Mouse (Mus musculus) frontal cortex, postnatal 25 days (tissue): Measurements from ENCODE around the gene Bst1.

ENCODE experiments used
- DNase-seq, 2 experiments: peaks; one replicate each; pipeline ENCODE4 v3.0.0; 2022; ENCODE audit warnings: low spot score in 2 of 2

Gene Bst1

DNA sequence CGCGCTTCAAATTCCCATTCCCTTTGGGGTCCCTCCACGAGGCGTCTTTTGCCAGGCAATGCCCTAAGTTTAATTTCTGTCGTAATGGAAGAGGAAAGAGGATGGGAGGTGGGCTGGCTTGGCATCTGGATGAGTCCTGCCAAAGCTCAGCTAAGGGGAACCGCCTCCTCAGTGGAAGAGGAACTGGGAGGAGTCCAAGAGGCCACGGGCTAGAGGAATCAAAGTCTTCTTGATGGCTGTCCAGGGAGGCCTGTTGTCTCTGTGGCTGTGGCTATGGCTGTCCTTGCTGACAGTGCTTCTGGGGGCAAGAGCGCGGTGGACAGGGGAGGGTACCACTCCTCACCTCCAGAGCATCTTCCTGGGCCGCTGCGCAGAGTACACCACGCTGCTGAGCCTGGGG is at the start of gene Bst1:
TSS of gene Bst1 (plus strand) at position 191 of the 400 bp plus-strand sequence.
- no peak for DNase-seq

DNA sequence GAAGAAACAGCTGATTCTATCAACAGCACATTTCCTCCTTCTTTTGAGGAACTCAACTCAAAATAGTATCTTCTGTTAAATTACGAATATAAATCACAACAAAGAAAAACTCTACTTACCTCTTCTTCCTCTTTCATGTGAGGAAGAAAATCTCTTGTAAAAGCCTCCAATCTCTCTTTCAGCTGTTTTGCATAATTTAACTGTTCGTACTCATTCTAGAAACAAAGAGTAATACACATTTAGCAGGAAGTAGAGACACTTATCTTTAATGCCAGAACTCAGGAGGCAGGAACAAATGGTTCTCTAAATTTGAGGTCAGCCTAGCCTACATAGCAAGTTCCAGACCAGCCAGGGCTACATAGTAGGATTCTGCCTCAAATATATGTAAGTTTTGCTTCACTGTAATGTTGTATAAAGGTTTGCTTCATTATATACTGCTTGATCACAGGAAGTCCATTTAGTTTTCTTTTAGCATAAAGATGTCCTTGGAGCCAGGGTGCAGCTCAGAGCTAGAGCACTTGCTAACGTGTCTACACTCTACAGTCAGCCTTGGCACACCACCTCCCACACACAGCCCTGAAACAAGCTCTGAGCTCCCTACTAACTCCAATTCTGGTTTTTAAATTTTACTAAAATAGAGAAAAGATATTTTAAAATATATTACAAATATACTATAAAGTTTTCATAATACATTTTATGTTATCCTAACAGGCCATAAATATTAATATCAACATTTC is 47.9 kb upstream of the Bst1 start:
- no peak for DNase-seq

DNA sequence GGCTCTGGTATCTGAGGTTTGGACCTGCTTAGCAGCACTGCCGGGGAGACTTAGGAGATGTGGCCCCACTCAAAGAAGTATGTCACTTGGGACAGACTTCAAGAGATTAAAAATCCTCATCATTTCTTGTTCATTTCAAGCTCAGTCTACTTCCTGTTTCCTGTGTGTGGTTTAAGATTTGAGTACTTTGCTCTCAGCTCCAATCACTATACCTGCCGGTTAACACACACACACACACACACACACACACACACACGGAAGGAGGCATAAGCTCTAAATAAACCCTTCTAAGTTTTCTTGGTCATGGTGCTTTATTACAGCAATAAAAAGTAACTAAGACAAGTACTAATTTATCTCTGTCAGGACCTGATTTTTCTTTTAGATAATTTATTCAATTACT is 47.1 kb upstream of the Bst1 start:
- DNase-seq, result no peak

DNA sequence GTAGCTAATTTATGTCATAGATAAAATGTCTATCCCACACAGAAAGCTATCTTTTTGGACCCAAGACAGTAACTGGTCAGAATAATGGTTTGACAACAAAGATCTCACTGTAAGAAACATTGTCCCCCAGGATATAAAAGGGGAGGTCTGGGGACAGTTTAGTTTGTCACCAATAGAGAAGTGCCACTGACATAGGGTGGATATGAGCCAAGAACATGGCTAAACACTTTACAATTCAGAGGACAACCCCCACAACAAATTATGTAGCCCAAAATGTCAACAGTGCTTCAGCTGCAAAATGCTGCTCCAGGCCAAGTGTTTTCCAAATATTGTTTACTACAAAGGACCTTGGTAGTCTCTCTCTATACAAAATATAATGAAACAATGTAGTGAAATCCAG is 42.3 kb upstream of the Bst1 start:
- no peak for DNase-seq

DNA sequence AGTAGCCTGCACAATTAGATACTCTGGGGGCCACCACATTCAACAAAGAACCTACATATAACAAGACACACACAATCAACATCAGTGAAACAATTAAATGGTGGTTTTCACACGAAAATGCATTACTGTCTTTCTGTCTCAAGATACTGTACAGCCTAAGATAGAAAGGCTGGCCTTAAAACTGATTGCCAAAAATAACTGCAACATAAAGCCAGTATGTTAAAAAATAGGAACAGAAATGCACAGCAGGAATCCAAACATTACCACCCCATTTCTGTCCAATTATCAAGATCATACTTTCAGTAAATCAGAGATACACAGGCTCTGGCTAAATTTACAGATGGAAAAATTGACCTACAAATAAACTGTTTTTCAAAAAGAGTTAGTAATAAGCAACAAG is 41.7 kb upstream of the Bst1 start:
- DNase-seq, result no peak

DNA sequence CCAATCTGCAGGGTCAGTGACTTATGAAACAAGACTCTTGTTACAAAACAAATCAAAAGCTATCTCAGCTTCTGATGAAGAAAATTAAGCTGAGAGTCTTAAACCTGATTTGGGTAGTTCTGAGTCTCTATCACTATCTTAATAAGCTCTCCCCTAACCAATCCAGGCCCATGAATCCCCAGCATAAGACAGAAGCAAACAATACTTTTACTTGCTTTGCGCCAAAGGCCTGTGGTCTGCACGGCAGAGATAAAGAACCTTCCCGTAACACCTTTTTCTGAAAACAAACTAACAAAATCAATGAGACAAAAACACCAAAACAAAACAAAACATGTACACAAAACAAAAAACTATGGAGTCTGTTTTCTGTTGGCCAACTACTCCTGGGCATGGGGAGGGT is 40.1 kb upstream of the Bst1 start:
- DNase-seq, result no peak

DNA sequence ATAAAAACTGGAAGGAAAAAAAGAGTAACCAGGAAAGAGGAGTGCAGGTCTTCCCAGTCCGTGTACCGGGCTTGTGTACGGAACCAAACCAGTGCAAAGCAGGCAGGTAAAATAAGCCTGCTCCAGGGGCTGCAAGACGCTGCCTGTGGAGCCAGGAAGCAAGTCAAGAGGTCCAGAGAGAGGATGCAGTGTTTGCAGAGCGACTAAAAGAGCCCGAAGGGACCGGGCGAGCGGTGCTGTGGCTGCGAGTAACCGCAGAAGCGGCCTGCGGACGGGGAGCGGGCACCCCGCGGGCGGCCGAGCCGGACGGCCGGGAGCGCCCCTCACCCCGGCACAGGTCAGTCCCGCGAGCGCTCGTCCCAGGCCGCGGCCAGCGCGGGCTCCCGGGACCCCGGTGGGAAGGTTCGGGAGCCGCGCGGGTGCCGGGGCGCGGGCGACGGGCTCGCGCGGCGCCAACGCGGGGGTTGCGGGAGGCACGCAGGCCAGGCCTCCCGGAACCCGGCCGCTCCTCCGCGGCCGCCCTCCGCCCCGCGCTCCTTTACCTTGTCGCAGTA is 37.2 kb upstream of the Bst1 start:
- peak; percentile 12 to 13 for DNase-seq

DNA sequence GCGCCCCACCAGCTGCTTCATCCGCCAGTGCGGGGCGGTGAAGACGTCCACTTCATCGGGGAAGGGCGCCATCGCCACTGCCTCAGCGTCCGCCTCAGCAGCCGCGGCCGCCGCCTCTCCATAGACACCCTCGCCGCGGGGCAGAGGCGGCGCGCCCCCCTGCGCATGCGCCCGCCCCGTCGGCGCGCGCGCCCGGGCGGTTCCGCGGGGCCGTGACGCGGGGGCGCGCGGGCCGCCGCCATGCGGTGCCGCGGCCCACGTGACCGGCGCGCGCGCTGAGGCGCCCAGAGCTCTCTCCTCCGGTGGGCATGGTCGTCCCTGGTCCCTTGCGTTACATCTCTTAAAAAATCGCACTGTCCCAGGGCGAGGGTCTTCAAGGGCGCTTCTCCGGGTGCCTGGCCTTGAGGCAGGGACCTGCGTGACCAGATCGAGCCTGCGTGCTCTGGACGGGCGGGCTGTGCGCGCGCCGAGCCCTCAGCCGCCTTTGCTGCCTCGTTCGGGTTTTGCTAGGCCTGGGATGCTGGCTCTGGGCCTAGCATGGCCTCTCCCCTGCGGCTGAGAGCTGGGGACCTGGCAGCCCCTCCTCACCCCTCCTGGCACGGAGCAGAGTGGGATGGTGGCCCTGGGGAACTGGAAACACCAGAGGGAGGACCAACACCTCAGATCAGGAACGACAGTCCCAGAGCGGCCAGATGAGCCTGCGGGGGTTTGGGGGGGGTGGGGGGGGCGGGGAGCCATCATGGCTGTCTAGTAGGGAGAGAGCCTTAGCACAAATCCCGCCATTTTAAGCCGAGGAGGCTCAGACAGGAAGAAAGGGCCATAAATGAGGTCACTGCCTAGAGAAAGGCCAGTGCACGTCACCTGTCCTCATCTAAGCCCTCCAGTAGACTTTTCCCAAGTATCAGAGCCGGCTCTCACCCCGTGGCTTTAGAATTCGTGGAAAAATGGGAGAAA is 36.4 kb upstream of the Bst1 start:
- peak; percentile 59 to 66 for DNase-seq

DNA sequence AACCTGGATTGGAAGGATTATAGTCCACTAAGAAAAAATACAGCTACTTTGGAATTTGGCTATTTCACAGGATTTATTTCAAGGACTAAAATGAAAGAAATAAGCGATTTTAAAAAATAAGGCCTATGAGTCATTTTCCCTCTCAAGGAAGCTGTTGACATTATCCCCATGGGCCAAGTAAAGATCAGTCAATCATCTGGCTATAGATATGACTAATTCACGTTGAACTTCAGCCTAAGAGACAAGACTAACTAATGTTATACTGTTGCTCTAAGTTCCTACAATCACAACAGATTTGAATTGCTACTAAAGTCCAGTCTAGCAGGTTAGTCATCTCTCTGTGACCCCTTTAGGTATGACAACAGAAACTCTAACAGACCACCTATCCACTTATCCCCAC is 34.7 kb upstream of the Bst1 start:
- DNase-seq, result no peak

DNA sequence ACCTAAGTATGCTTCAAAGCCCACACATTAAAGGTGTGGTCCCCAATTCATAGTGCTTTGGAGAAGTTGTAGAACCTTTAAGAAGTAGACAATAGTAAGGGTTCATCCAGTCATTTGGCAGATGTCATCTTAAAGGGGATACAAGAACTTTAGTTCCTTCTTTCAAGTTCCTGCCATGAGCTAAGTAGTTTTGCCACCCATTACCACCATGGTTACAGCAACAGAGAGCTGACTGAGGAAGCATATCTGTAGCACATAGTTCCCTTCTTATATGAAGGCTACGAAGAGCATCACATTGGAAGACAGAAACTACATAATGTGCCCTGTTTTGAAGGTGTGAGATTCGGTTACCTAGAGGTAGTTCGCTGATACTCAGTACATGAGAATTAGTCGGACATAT is 32.1 kb upstream of the Bst1 start:
- no peak for DNase-seq

DNA sequence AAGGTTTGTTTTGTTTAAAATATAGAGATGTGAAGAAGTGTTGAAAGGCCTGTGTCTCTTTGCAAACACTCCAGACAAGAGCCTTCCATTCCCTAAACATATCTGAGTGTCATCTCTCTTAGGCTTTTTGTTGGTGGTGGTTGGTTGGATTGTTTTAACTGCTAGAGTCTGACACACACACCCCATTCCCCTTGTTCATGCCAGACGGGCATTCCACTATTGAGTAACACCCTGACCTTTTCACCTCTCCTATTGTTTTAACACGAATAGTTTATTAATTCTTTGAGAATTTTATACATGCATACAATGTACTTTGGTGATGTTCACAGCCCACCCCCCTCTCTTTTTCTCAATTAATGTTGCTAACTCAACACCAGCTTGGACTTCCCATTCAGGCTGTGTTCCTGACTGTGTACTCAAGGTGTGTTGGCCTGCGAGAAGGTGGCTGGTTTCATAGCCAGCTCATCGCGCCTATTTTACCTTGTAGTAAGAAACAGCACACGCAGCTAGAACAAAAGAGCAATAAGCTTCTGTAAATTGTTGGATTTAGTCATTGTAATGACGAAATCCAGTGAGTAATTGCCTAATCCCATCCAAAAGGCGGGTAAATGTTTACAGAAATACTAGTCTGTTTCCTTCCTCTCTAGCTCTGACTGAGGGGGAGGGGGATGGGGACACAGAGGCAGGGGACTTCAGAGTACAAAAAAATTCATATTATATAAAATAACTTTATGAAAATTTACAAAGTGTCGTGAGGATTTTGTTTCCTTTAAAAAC is 30.5 kb upstream of the Bst1 start:
- no peak for DNase-seq

DNA sequence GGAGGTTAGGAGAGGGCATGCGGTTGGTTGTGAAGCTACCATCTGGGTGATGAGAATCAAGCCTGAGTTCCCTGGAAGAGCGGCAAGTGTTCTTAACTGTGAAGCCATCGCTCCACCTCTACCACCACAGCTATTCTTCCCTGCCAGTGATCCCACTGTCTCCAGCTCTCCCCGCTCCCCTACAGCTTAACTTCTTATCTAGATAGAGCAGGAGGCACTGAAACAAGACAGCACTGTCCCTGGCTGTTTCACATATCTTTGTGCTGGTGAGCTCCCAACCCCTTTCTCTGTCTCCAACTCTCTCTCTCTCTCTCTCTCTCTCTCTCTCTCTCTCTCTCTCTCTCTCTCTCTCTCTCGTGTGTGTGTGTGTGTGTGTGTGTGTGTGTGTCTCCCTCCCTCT is 26.3 kb upstream of the Bst1 start:
- no peak for DNase-seq

DNA sequence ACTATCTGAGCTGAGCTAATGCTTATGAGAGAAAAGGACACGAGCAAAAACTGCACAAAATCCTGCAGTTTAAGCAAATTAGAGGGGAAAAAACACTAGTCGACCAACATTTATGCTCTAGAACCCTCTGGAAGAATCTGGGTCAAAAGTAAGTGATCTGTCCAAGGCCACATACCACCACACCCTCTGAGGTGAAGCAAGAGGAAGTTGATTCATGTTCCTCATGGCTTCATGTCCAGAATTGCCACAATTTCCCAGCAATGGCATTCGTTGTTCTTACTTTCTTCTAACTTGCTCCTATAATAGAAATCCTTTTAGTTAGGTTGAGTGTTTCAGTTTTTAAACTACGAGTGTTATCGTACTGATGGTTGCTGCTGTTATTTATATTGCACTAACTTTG is 19.2 kb upstream of the Bst1 start:
- no peak for DNase-seq

DNA sequence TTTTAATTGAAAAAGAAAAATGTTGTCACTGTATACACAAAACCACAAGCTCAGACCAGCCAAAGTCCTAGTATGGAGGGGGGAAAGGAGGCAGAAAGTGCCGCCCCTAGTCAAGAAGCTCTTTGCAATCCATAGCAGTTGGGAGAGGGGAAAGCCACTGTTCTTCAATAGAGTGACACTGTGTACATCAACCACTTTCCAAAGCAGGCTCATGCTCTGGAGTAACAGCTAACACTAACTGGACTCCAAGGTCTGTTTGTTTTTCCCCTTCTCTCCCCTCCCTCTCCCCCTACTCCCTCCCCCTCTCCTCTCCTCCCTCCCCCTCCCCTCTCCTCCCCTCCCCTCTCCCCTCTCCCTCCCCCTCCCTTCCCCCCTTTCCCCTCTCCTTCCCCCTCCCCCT is 18.0 kb upstream of the Bst1 start:
- DNase-seq, result no peak

DNA sequence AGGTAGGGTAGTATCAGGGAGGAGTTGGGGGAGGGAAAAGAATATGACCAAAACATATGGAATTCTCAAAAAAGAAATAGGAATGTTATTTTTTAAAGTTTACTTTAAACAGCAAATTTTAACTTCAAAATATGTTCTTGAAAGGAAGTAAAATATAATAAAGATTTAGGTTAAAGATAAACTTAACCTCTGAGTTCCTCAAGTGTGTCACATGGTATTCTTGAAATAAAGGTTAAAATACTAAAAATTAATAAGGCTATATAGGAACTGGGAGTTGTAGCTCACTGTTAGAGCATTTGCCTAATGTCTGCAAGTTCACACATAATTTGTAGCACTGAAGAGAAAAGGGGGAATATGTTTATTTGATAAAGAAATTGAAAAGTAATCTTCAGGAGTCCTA is 17.4 kb upstream of the Bst1 start:
- DNase-seq, result no peak

DNA sequence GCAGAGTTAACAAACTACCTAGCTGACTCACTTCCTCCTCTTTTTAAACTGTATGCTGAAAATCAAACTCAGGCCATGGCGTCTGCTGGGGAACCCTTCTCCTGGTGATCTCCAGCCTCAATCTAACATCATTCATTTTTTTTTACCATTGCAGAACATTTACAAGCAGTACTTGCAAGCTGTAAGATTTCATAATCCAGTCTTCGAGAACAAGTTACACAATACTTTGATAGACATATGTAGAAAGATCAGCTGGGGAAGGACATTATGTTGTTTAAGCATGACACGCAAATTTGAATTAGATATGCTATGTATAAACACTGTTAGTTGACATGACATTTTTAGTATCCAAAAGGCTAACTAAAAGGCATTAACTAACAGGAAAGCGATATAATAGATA is 16.9 kb upstream of the Bst1 start:
- no peak for DNase-seq

DNA sequence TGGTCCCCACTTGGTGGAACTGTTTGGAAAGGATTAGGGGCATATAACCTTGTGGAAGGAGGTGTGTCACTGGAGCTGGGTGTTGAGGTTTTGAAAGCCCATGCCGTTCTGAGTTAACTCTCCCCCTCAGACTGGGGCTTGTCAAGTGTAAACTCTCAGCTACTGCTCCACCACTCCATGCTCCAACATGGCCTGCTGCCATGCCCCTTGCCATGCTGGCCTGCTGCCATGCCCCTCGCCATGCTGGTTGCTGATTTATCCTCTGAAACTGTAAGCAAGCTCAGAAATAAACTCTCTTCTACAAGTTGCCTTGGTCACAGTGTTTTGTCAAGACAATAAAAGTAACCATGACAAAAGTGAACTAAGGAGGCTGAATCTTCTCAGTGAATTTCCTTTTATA is 13.3 kb upstream of the Bst1 start:
- DNase-seq, result no peak

DNA sequence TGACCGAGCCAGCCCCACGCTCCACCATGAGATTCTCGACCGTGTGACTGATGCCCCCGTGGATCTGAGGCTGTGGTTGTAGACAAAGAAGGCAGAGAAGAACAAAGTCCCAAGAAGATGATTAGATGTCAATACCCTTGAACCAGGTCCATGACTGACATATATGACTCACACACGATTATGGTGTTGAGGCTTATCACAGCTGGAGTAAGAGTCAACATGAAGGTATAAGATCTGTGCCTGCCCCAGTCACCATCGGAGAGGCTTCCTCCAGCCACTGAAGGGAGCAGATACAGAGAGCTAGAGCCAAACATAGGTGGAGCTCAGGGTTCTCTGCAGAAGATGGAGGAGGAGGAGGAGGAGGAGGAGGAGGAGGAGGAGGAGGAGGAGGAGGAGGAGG is 12.3 kb upstream of the Bst1 start:
- DNase-seq, result no peak

DNA sequence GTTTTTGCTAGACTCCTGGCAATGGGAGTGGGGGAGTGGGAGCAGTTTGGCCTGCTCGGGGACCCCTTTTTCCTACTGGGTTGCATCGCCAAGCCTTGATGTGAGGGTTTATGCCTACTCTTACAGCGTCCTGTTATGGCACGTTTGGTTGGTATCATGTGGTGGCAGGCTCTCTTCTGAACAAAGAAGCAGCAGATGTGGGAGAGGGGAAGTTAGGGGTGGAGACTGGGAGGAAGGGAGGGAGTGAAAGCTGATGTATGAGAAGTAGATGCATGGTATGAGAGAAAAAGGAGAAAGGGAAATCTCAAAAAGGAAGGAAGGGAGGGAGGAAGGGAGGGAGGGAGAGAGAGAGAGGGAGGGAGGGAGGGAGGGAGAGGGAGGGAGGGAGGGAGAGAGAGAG is 11.8 kb upstream of the Bst1 start:
- DNase-seq, result no peak

DNA sequence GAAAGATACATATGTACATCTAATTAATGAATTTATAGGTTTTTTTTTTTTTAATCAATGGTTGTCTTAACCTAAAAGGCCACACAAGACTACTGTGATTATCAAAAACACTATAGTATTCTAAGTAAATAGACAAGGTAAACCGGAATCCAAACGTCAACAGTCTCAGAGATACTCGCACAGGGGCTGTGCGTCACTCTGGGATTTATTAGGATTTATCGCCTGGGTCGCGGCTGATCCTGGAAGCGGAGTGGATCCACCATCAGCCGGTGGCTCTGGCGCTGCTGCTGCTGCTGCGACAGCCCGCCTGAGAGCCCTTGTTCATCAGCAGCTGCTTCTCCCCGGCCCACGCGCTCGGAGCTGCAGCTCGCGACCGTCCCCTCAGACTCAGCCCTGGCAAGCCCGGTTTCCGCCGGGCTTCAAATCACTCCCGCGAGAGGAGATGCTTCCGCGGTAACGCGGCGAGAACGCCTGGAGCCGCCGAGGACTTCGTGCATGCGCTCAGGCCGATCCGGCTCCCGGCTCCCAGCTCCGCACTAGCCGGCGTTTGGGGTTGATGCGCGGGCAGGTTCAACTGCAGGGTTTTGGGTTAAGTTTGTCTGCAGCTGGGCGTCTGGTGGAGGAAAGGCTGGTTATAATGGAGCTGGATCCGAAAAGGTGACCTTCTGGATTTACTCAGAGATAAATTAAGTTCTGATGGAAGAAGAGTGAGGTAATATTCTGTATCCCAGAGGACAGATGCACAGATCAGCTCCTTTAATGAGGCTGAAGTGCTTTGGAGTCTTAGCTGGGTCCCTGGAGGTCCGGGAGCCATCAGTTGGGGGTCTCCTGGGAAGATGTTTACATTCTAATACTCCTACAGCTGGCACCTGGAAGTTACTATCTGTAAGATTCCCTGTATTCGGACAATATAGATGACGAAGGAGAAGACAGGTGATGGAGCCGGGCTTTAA is 10.7 kb upstream of the Bst1 start:
- peak; percentile 59 to 76 for DNase-seq
